Mouse (Mus musculus): Measurements from ENCODE around the gene Arhgef17.

Arhgef17 gene

GRCm38 (mm10) chr7:100851481-100852356 lies 80.2 kb downstream of the Arhgef17 start:
- intact Hi-C loops (cut with DNase I): no loop called here

GRCm38 (mm10) chr7:100849508-100849907 lies 82.4 kb downstream of the Arhgef17 start:
- intact Hi-C loops (cut with DNase I): loop anchor here (2.0 to 5.0 kb wide), 2 partner anchors 17 to 38 kb away; no protein-coding TSS in a partner anchor

GRCm38 (mm10) chr7:100848744-100849143 lies 83.2 kb downstream of the Arhgef17 start:
- intact Hi-C loops (cut with DNase I): loop anchor here (2.0 to 5.0 kb wide), 2 partner anchors 18 to 39 kb away; no protein-coding TSS in a partner anchor

- intact Hi-C loops (cut with DNase I): loop anchor here (5.0 kb wide), 1 partner anchor 40 kb away; no protein-coding TSS in a partner anchor
Observed at GRCm38 (mm10) chr7:100847131-100847530, 84.8 kb downstream of the Arhgef17 start.

- intact Hi-C loops (cut with DNase I): loop anchor here (5.0 kb wide), 1 partner anchor 41 kb away; no protein-coding TSS in a partner anchor
Observed at GRCm38 (mm10) chr7:100846033-100846432, 85.9 kb downstream of the Arhgef17 start.

- intact Hi-C loops (cut with DNase I): loop anchor here (5.0 kb wide), 1 partner anchor 42 kb away; no protein-coding TSS in a partner anchor
Observed at GRCm38 (mm10) chr7:100845412-100845811, 86.5 kb downstream of the Arhgef17 start.

GRCm38 (mm10) chr7:100845026-100845400 lies 86.9 kb downstream of the Arhgef17 start:
- intact Hi-C loops (cut with DNase I): loop anchor here (5.0 kb wide), 1 partner anchor 42 kb away; no protein-coding TSS in a partner anchor

- intact Hi-C loops (cut with DNase I): loop anchor here (5.0 kb wide), 1 partner anchor 43 kb away; no protein-coding TSS in a partner anchor
Observed at GRCm38 (mm10) chr7:100844385-100845025, 87.4 kb downstream of the Arhgef17 start.

GRCm38 (mm10) chr7:100843866-100844265 lies 88.0 kb downstream of the Arhgef17 start:
- intact Hi-C loops (cut with DNase I): no loop called here

- intact Hi-C loops (cut with DNase I): no loop called here
Observed at GRCm38 (mm10) chr7:100842175-100842574, 89.7 kb downstream of the Arhgef17 start.

GRCm38 (mm10) chr7:100841608-100842007 lies 90.3 kb downstream of the Arhgef17 start:
- intact Hi-C loops (cut with DNase I): no loop called here

- intact Hi-C loops (cut with DNase I): no loop called here
Observed at GRCm38 (mm10) chr7:100840906-100841305, 91.0 kb downstream of the Arhgef17 start.

- intact Hi-C loops (cut with DNase I): no loop called here
Observed at GRCm38 (mm10) chr7:100839632-100840402, 92.1 kb downstream of the Arhgef17 start.

GRCm38 (mm10) chr7:100837701-100838100 lies 94.2 kb downstream of the Arhgef17 start:
- intact Hi-C loops (cut with DNase I): no loop called here

GRCm38 (mm10) chr7:100836657-100837056 lies 95.2 kb downstream of the Arhgef17 start:
- intact Hi-C loops (cut with DNase I): no loop called here

GRCm38 (mm10) chr7:100835711-100836110 lies 96.2 kb downstream of the Arhgef17 start:
- intact Hi-C loops (cut with DNase I): no loop called here

- intact Hi-C loops (cut with DNase I): no loop called here
Observed at GRCm38 (mm10) chr7:100835168-100835567, 96.7 kb downstream of the Arhgef17 start.

- intact Hi-C loops (cut with DNase I): no loop called here
Observed at GRCm38 (mm10) chr7:100833859-100834258, 98.0 kb downstream of the Arhgef17 start.

GRCm38 (mm10) chr7:100828549-100828948 lies 103.4 kb downstream of the Arhgef17 start:
- intact Hi-C loops (cut with DNase I): no loop called here

- intact Hi-C loops (cut with DNase I): no loop called here
Observed at GRCm38 (mm10) chr7:100824661-100825060, 107.2 kb downstream of the Arhgef17 start.

Data from adrenal gland (tissue).